Mouse (Mus musculus) heart, embryonic 12.5 days (tissue): ENCODE data around the gene Morn5. TPM values are rescaled to one million over a fixed set of nuclear protein-coding genes. Genes with fewer than 3 reads are reported as not detected.

Experiments
- ATAC-seq: fragments of 200-750 bp; cut with Nextera tagmentation; 2 replicates; pipeline ENCODE4 v1.8.0; 2017; ENCODE audit warnings: moderate TSS enrichment, moderate library complexity; ENCODE audit not compliant: insufficient number of reproducible peaks, low FRiP score
- H3K27ac ChIP-seq: fragments of 300-500 bp; sonication (generic); 2 replicates; pipeline ENCODE4 v1.5.1; 2016; ENCODE audit warnings: mild to moderate bottlenecking, moderate library complexity; ENCODE audit not compliant: poor library complexity, severe bottlenecking
- H3K27me3 ChIP-seq: fragments of 300-500 bp; sonication (generic); replicated peaks from 2 replicates; pipeline ENCODE4 v1.6.1; 2016; ENCODE audit warnings: mild to moderate bottlenecking, moderate library complexity
- H3K36me3 ChIP-seq: fragments of 300-500 bp; sonication (generic); 2 replicates; pipeline ENCODE4 v1.6.1; 2016; ENCODE audit warnings: mild to moderate bottlenecking, moderate library complexity
- H3K4me1 ChIP-seq: fragments of 300-500 bp; sonication (generic); replicated peaks from 2 replicates; pipeline ENCODE4 v1.6.1; 2016; ENCODE audit warnings: mild to moderate bottlenecking
- H3K4me2 ChIP-seq: fragments of 300-500 bp; sonication (generic); 2 replicates; pipeline ENCODE4 v1.6.1; 2016; ENCODE audit warnings: mild to moderate bottlenecking, moderate library complexity
- H3K4me3 ChIP-seq: fragments of 300-500 bp; sonication (generic); 2 replicates; pipeline ENCODE4 v1.5.1; 2016; ENCODE audit warnings: mild to moderate bottlenecking
- H3K9ac ChIP-seq: fragments of 300-500 bp; sonication (generic); 2 replicates; pipeline ENCODE4 v1.6.1; 2016; ENCODE audit warnings: mild to moderate bottlenecking, moderate library complexity
- H3K9me3 ChIP-seq: fragments of 300-500 bp; sonication (generic); replicated peaks from 2 replicates; pipeline ENCODE4 v1.6.1; 2016; ENCODE audit warnings: mild to moderate bottlenecking, moderate library complexity
- WGBS: fragments of 180-500 bp; shearing (Covaris S2); methylation state at CpG from one replicate; pipeline ENCODE4 v1.1.7; 2016; 5-methylcytosine and 5-hydroxymethylcytosine counted together
- polyA plus RNA-seq: library from polyadenylated mRNA; unstranded; fragments of >200 nt; fragmentation: Nextera tagmentation; extraction: Ambion mirVana; gene quantifications from 2 replicates; pipeline ENCODE4 v1.2.1, GENCODE M21; 2016

Gene Morn5
- polyA plus RNA-seq, 1 experiment from 2014 or later = not detected

GRCm38 (mm10) chr2:36071660-36072305, 22.5 kb downstream of the Morn5 start:
- no peak for ATAC-seq
- Histone ChIP-seq H3K4me1 (no peaks in the 10 kb centered on the region), H3K27me3 (peaks cover 24% of the 10 kb centered on the region; the same call in 1 of the 2 replicates), H3K4me3 (no peak overlapping the region), H3K9me3 (no peaks in the 10 kb centered on the region), H3K4me2 (no peak overlapping the region), H3K36me3 (no peaks in the 10 kb centered on the region), H3K27ac (no peak overlapping the region), H3K9ac (no peak overlapping the region)
- WGBS = 76% methylated on average over 8 of the region's 8 CpGs

- no peak overlapping the region for H3K4me2 ChIP-seq
- WGBS = 48% methylated on average over 3 of the region's 3 CpGs
- H3K9ac ChIP-seq = no peak overlapping the region
- no peak for ATAC-seq
- peaks cover 32% of the 10 kb centered on the region for H3K27me3 ChIP-seq
- no peaks in the 10 kb centered on the region for H3K36me3 ChIP-seq
- no peak overlapping the region for H3K4me3 ChIP-seq
- no peaks in the 10 kb centered on the region for H3K9me3 ChIP-seq
- H3K4me1 ChIP-seq = no peaks in the 10 kb centered on the region
- H3K27ac ChIP-seq = no peak overlapping the region
Observed at GRCm38 (mm10) chr2:36073781-36074180, 24.5 kb downstream of the Morn5 start.

- Histone ChIP-seq H3K27me3 (peaks cover 46% of the 10 kb centered on the region), H3K36me3 (no peaks in the 10 kb centered on the region), H3K4me3 (no peak overlapping the region), H3K9ac (no peak overlapping the region), H3K27ac (no peak overlapping the region), H3K4me1 (no peaks in the 10 kb centered on the region), H3K9me3 (no peaks in the 10 kb centered on the region), H3K4me2 (no peak overlapping the region)
- ATAC-seq = no peak
- 80% methylated on average over 5 of the region's 5 CpGs for WGBS
Observed at GRCm38 (mm10) chr2:36075210-36075609, 26.0 kb downstream of the Morn5 start.

GRCm38 (mm10) chr2:36077160-36077761, 28.0 kb downstream of the Morn5 start:
- WGBS = 25% methylated on average over 11 of the region's 11 CpGs
- Histone ChIP-seq H3K36me3 (no peaks in the 10 kb centered on the region), H3K9me3 (no peaks in the 10 kb centered on the region), H3K27me3 (peaks cover 55% of the 10 kb centered on the region), H3K4me1 (peaks cover 7% of the 10 kb centered on the region; the same call in 1 of the 2 replicates), H3K4me3 (no peak overlapping the region), H3K27ac (no peak overlapping the region), H3K4me2 (no peak overlapping the region), H3K9ac (no peak overlapping the region)
- ATAC-seq = no peak

- Histone ChIP-seq H3K9ac (no peak overlapping the region), H3K36me3 (no peaks in the 10 kb centered on the region), H3K4me1 (peaks cover 7% of the 10 kb centered on the region; the same call in 1 of the 2 replicates), H3K27me3 (peaks cover 79% of the 10 kb centered on the region), H3K4me2 (peak overlapping the region; percentile 4; the same call in 1 of the 2 replicates), H3K9me3 (no peaks in the 10 kb centered on the region), H3K4me3 (no peak overlapping the region), H3K27ac (no peak overlapping the region)
- WGBS = 19% methylated on average over 9 of the region's 9 CpGs
- no peak for ATAC-seq
Observed at GRCm38 (mm10) chr2:36081446-36081845, 32.2 kb downstream of the Morn5 start.

GRCm38 (mm10) chr2:36082802-36083580, 33.7 kb downstream of the Morn5 start:
- no peak overlapping the region for H3K4me3 ChIP-seq
- no peaks in the 10 kb centered on the region for H3K9me3 ChIP-seq
- no peak overlapping the region for H3K27ac ChIP-seq
- H3K4me1 ChIP-seq = peaks cover 7% of the 10 kb centered on the region; the same call in 1 of the 2 replicates
- no peak overlapping the region for H3K9ac ChIP-seq
- 64% methylated on average over 9 of the region's 9 CpGs for WGBS
- H3K36me3 ChIP-seq = no peaks in the 10 kb centered on the region
- no peak overlapping the region for H3K4me2 ChIP-seq
- peaks cover 78% of the 10 kb centered on the region for H3K27me3 ChIP-seq
- no peak for ATAC-seq

GRCm38 (mm10) chr2:36085041-36085440, 35.8 kb downstream of the Morn5 start:
- Histone ChIP-seq H3K9ac (no peak overlapping the region), H3K9me3 (no peaks in the 10 kb centered on the region), H3K27me3 (peaks cover 76% of the 10 kb centered on the region), H3K4me3 (no peak overlapping the region), H3K27ac (no peak overlapping the region), H3K4me1 (peaks cover 7% of the 10 kb centered on the region; the same call in 1 of the 2 replicates), H3K36me3 (no peaks in the 10 kb centered on the region), H3K4me2 (no peak overlapping the region)
- ATAC-seq = no peak
- 79% methylated on average over 1 of the region's 1 CpGs for WGBS

GRCm38 (mm10) chr2:36089190-36089589, 39.9 kb downstream of the Morn5 start:
- WGBS = 59% methylated on average over 3 of the region's 3 CpGs
- Histone ChIP-seq H3K27ac (no peak overlapping the region), H3K4me3 (no peak overlapping the region), H3K36me3 (no peaks in the 10 kb centered on the region), H3K4me2 (no peak overlapping the region), H3K27me3 (peaks cover 91% of the 10 kb centered on the region), H3K4me1 (peaks cover 20% of the 10 kb centered on the region), H3K9ac (no peak overlapping the region), H3K9me3 (no peaks in the 10 kb centered on the region)
- no peak for ATAC-seq

GRCm38 (mm10) chr2:36090853-36091741, 41.8 kb downstream of the Morn5 start:
- peaks cover 21% of the 10 kb centered on the region for H3K4me1 ChIP-seq
- no peaks in the 10 kb centered on the region for H3K9me3 ChIP-seq
- no peaks in the 10 kb centered on the region for H3K36me3 ChIP-seq
- ATAC-seq = peak; percentile 83
- peaks cover 97% of the 10 kb centered on the region for H3K27me3 ChIP-seq
- WGBS = under 1% methylated on average over 70 of the region's 70 CpGs
- H3K4me3 ChIP-seq = peak overlapping the region; percentile 53
- H3K4me2 ChIP-seq = peak overlapping the region; percentile 81
- H3K27ac ChIP-seq = no peak overlapping the region
- peak overlapping the region; percentile 39; the same call in 1 of the 2 replicates for H3K9ac ChIP-seq

- no peaks in the 10 kb centered on the region for H3K9me3 ChIP-seq
- no peak overlapping the region for H3K4me2 ChIP-seq
- 8% methylated on average over 4 of the region's 4 CpGs for WGBS
- no peak overlapping the region for H3K9ac ChIP-seq
- no peak overlapping the region for H3K27ac ChIP-seq
- H3K4me3 ChIP-seq = no peak overlapping the region
- H3K36me3 ChIP-seq = no peaks in the 10 kb centered on the region
- H3K27me3 ChIP-seq = peaks cover 97% of the 10 kb centered on the region
- no peak for ATAC-seq
- peaks cover 21% of the 10 kb centered on the region for H3K4me1 ChIP-seq
Observed at GRCm38 (mm10) chr2:36092748-36093147, 43.5 kb downstream of the Morn5 start.
